Mouse (Mus musculus): Measurements from ENCODE around the gene Cox18. TPM values are rescaled to one million over a fixed set of nuclear protein-coding genes. Genes with fewer than 3 reads are reported as not detected.

Gene Cox18
- polyA plus RNA-seq, 1 experiment from 2014 or later = 32.3 TPM

GRCm38 (mm10) chr5:90199922-90200632 lies 23.7 kb downstream of the Cox18 start:
- DNase-seq (ENCODE audit: low spot score) = no peak

DNA sequence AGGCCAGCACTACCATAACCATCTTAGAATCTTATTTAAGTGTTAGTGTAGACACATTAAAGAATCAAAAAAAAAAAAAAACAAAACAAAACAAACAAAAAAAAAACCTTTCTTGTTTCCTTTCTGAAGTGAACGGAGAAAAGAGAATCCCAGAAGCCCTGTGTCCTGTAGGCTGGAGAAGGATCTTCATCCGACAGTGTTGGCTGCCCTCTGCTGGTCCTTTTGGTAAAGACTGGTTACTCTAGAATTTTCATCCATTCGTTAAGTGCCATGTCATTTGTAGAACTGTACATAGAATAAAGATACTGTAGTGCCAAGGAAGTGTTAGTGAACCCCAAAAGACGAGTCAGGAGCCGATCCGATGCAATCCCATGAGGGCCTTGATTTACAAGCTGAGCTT lies 29.0 kb downstream of the Cox18 start:
- Histone ChIP-seq H3K9ac (ENCODE audit: low read length) (no peak overlapping the region), H3K4me3 (ENCODE audit: low read depth, low read length) (no peak overlapping the region), H3K27ac (ENCODE audit: low read depth, low read length) (no peak overlapping the region), H3K9me3 (ENCODE audit: control insufficient read depth, low read length) (no peaks in the 10 kb centered on the region), H3K4me2 (ENCODE audit: low read depth, low read length, severe bottlenecking) (no peak overlapping the region), H3K27me3 (ENCODE audit: control insufficient read depth, insufficient read depth, low read length) (no peaks in the 10 kb centered on the region), H3K4me1 (replicated peaks; ENCODE audit: control insufficient read depth, insufficient read depth, low read length) (no peaks in the 10 kb centered on the region), H3K36me3 (ENCODE audit: control insufficient read depth, insufficient read depth, low read length) (no peaks in the 10 kb centered on the region)
- WGBS = 34% methylated on average over 6 of the region's 6 CpGs
- 0 out of 2 replicates have a peak, but pooled peaks have one; percentile 69 for ATAC-seq (replicated peaks; ENCODE audit: low FRiP score)
- peak; percentile 63 for DNase-seq (ENCODE audit: low spot score)

More at GRCm38 (mm10) chr5:90199922-90200632, 23.7 kb downstream of the Cox18 start:
- H3K9me3 ChIP-seq (ENCODE audit: control insufficient read depth, low read length) = no peaks in the 10 kb centered on the region
- H3K4me2 ChIP-seq (ENCODE audit: low read depth, low read length, severe bottlenecking) = no peak overlapping the region
- H3K4me3 ChIP-seq (ENCODE audit: low read depth, low read length) = no peak overlapping the region
- no peak for ATAC-seq (replicated peaks; ENCODE audit: low FRiP score)
- H3K27me3 ChIP-seq (ENCODE audit: control insufficient read depth, insufficient read depth, low read length) = no peaks in the 10 kb centered on the region
- WGBS = 68% methylated on average over 16 of the region's 16 CpGs
- H3K27ac ChIP-seq (ENCODE audit: low read depth, low read length) = no peak overlapping the region
- no peaks in the 10 kb centered on the region for H3K36me3 ChIP-seq (ENCODE audit: control insufficient read depth, insufficient read depth, low read length)
- H3K9ac ChIP-seq (ENCODE audit: low read length) = no peak overlapping the region
- H3K4me1 ChIP-seq (replicated peaks; ENCODE audit: control insufficient read depth, insufficient read depth, low read length) = no peaks in the 10 kb centered on the region

- DNase-seq (ENCODE audit: low spot score) (no peak), ATAC-seq (replicated peaks; ENCODE audit: low FRiP score) (no peak)
- Histone ChIP-seq H3K27me3 (ENCODE audit: control insufficient read depth, insufficient read depth, low read length) (no peaks in the 10 kb centered on the region), H3K27ac (ENCODE audit: low read depth, low read length) (no peak overlapping the region), H3K9ac (ENCODE audit: low read length) (no peak overlapping the region), H3K4me3 (ENCODE audit: low read depth, low read length) (no peak overlapping the region), H3K4me2 (ENCODE audit: low read depth, low read length, severe bottlenecking) (no peak overlapping the region), H3K36me3 (ENCODE audit: control insufficient read depth, insufficient read depth, low read length) (no peaks in the 10 kb centered on the region), H3K9me3 (ENCODE audit: control insufficient read depth, low read length) (no peaks in the 10 kb centered on the region), H3K4me1 (replicated peaks; ENCODE audit: control insufficient read depth, insufficient read depth, low read length) (no peaks in the 10 kb centered on the region)
- 62% methylated on average over 5 of the region's 5 CpGs for WGBS
These were observed 41.0 kb downstream of the Cox18 start for GRCm38 (mm10) chr5:90182782-90183181.

- Histone ChIP-seq H3K36me3 (ENCODE audit: control insufficient read depth, insufficient read depth, low read length) (no peaks in the 10 kb centered on the region), H3K4me1 (replicated peaks; ENCODE audit: control insufficient read depth, insufficient read depth, low read length) (no peaks in the 10 kb centered on the region), H3K27me3 (ENCODE audit: control insufficient read depth, insufficient read depth, low read length) (no peaks in the 10 kb centered on the region), H3K4me2 (ENCODE audit: low read depth, low read length, severe bottlenecking) (no peak overlapping the region), H3K27ac (ENCODE audit: low read depth, low read length) (no peak overlapping the region), H3K4me3 (ENCODE audit: low read depth, low read length) (no peak overlapping the region), H3K9me3 (ENCODE audit: control insufficient read depth, low read length) (no peaks in the 10 kb centered on the region), H3K9ac (ENCODE audit: low read length) (no peak overlapping the region)
- ATAC-seq (replicated peaks; ENCODE audit: low FRiP score) (no peak), DNase-seq (ENCODE audit: low spot score) (no peak)
- 85% methylated on average over 5 of the region's 5 CpGs for WGBS
These were observed 44.7 kb downstream of the Cox18 start for GRCm38 (mm10) chr5:90179094-90179493.

DNA sequence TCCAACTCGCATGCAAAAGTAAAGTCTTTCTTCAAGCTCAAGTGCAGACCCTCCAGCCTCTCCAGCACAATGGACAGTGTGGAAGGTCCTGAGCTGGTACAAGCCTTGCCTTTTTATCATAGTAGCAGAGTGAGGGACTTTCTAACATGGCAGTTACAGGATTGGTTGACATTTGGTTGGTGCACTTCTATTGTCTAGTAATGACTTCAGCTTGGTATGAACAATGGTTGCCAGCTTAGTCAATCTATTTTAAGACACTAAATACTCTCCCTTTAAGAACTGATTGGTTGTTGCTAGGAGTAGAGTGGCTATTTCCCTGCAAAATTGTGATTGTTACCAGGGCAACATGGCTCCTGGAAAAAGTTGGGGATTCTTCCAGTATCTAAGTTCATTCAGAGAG lies 45.7 kb downstream of the Cox18 start:
- ATAC-seq (replicated peaks; ENCODE audit: low FRiP score) (no peak), DNase-seq (ENCODE audit: low spot score) (no peak)
- Histone ChIP-seq H3K36me3 (ENCODE audit: control insufficient read depth, insufficient read depth, low read length) (no peaks in the 10 kb centered on the region), H3K4me1 (replicated peaks; ENCODE audit: control insufficient read depth, insufficient read depth, low read length) (no peaks in the 10 kb centered on the region), H3K4me3 (ENCODE audit: low read depth, low read length) (no peak overlapping the region), H3K9me3 (ENCODE audit: control insufficient read depth, low read length) (no peaks in the 10 kb centered on the region), H3K4me2 (ENCODE audit: low read depth, low read length, severe bottlenecking) (no peak overlapping the region), H3K27ac (ENCODE audit: low read depth, low read length) (no peak overlapping the region), H3K9ac (ENCODE audit: low read length) (no peak overlapping the region), H3K27me3 (ENCODE audit: control insufficient read depth, insufficient read depth, low read length) (no peaks in the 10 kb centered on the region)
- 97% methylated on average over 1 of the region's 1 CpGs for WGBS

Other genes with a start within 250 kb of the Cox18 start
- 31.1 and 32.9 TPM in 2 replicates for gene Ankrd17, start 142.6 kb upstream of the Cox18 start, polyA plus RNA-seq (2014; fragmentation: Nextera tagmentation; extraction: Ambion mirVana)
- 8.2 and 8.8 TPM in 2 replicates for gene Gm9958, start 143.2 kb upstream of the Cox18 start, polyA plus RNA-seq (2014; fragmentation: Nextera tagmentation; extraction: Ambion mirVana)
- not detected in 2 replicates for gene Alb, start 236.9 kb upstream of the Cox18 start, polyA plus RNA-seq (2014; fragmentation: Nextera tagmentation; extraction: Ambion mirVana)